Mouse (Mus musculus) spleen, adult 2 months (tissue): ENCODE data around the gene Tmem164.

Experiments used
- CTCF ChIP-seq: fragments of 200-500 bp; IDR thresholded peaks from 2 replicates; pipeline ENCODE4 v1.5.1; 2011; ENCODE audit warnings: mild to moderate bottlenecking, inconsistent platforms; ENCODE audit not compliant: insufficient read depth, insufficient read length, insufficient replicate concordance; ENCODE audit errors: extremely low read depth
- POLR2A ChIP-seq: fragments of 200-500 bp; IDR thresholded peaks from 2 replicates; pipeline ENCODE4 v1.6.1; 2011; ENCODE audit warnings: low read depth, low read length, inconsistent platforms

DNA sequence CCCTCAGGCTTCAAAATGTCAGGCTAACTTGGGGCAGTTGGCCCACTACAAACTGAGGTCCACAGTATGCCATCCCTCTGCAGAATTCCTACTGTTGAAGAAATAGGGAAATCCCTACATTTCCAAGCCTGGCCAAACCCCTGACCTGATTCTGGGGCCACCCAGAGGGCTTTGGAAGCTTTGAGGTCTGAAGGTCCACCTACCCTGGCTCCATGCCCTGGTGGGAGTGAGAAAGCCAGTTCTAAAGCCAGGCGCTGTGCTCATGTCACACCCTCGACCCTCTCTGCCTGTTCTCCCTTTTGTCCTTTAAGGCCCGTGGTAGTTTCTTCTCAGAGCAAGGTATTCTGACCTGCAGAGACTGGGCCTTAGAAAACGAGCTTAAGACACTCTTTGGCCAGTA lies 94.9 kb downstream of the Tmem164 start:
- TF ChIP-seq POLR2A (no peak), CTCF (no peak)
